ENCODE assay signal across 11 mouse cellular contexts in genomic region chr11:77507426-77507825, GRCm38 (mm10). TPM values are rescaled to one million over a fixed set of nuclear protein-coding genes. Genes with fewer than 3 reads are reported as not detected.
DNase-seq lines count a peak whose midpoint lies in the region; ATAC-seq and TF ChIP-seq lines count a peak whose summit lies in the region.
"Had no signal": no experiment of that assay in that cellular context is flagged by ENCODE, and none has a peak within 500 bp of the region (broad histone marks: within the 10 kb centered on the region; RNA-seq: fewer than 3 reads in every experiment).

No protein-coding gene starts in this region.

- H3K9ac ChIP-seq in hindbrain, embryonic 11.5 days (ENCODE audit: low read depth, low read length) = no peak overlapping the region
- H3K9ac ChIP-seq in hindbrain, postnatal 0 days (replicated peaks; ENCODE audit: low read length) = no peak overlapping the region

- peaks cover 78% of the 10 kb centered on the region for H3K36me3 ChIP-seq in hindbrain, embryonic 10.5 days
- H3K36me3 ChIP-seq in hindbrain, embryonic 11.5 days (ENCODE audit: control insufficient read depth, insufficient read depth, low read length) = peaks cover 16% of the 10 kb centered on the region
- peaks cover 46% of the 10 kb centered on the region for H3K36me3 ChIP-seq in hindbrain, postnatal 0 days (ENCODE audit: insufficient read depth, low read length)

- H3K4me3 ChIP-seq in hindbrain, embryonic 10.5 days = peak overlapping the region; percentile 2; the same call in 1 of the 2 replicates
- H3K4me3 ChIP-seq in hindbrain, embryonic 11.5 days (ENCODE audit: low read depth, low read length) = no peak overlapping the region
- no peak overlapping the region for H3K4me3 ChIP-seq in hindbrain, postnatal 0 days (ENCODE audit: low read length)

- H3K27me3 ChIP-seq in hindbrain, embryonic 10.5 days (ENCODE audit: insufficient read depth, poor library complexity, severe bottlenecking) = no peaks in the 10 kb centered on the region
- no peaks in the 10 kb centered on the region for H3K27me3 ChIP-seq in hindbrain, embryonic 11.5 days (ENCODE audit: control insufficient read depth, insufficient read depth, low read length)
- H3K27me3 ChIP-seq in hindbrain, postnatal 0 days (ENCODE audit: insufficient read depth, low read length) = no peaks in the 10 kb centered on the region

- no peak overlapping the region for H3K4me2 ChIP-seq in hindbrain, embryonic 11.5 days (replicated peaks; ENCODE audit: low read depth, low read length)
- H3K4me2 ChIP-seq in hindbrain, postnatal 0 days (ENCODE audit: low read depth, low read length) = no peak overlapping the region

- no peak for TF ChIP-seq CTCF in hindbrain, postnatal 0 days (IDR thresholded peaks at IDR 0.05; ENCODE audit: low read depth)

- H3K4me1 ChIP-seq in hindbrain, embryonic 10.5 days (replicated peaks) = peaks cover 39% of the 10 kb centered on the region
- peaks cover 3% of the 10 kb centered on the region; the same call in 1 of the 2 replicates for H3K4me1 ChIP-seq in hindbrain, embryonic 11.5 days (replicated peaks; ENCODE audit: control insufficient read depth, insufficient read depth, low read length)
- peaks cover 5% of the 10 kb centered on the region; the same call in 1 of the 2 replicates for H3K4me1 ChIP-seq in hindbrain, postnatal 0 days (ENCODE audit: insufficient read depth, low read length)

- 75% methylated on average over 4 of the region's 4 CpGs for WGBS in hindbrain, embryonic 10.5 days
- 73% methylated on average over 4 of the region's 4 CpGs for WGBS in hindbrain, embryonic 11.5 days
- 68% methylated on average over 4 of the region's 4 CpGs for WGBS in hindbrain, postnatal 0 days

- no peak overlapping the region for H3K27ac ChIP-seq in hindbrain, embryonic 10.5 days
- H3K27ac ChIP-seq in hindbrain, embryonic 11.5 days (ENCODE audit: low read depth, low read length) = no peak overlapping the region
- H3K27ac ChIP-seq in hindbrain, postnatal 0 days = peak overlapping the region; percentile 4; the same call in 1 of the 2 replicates
- H3K27ac ChIP-seq: left cerebral cortex, adult 2 months had no signal

- DNase-seq in cerebellum, adult 18-20 months = peak; percentile 12 to 15
- DNase-seq in cerebellum, postnatal 36 days = no peak
- DNase-seq in hindbrain, embryonic 10.5 days (ENCODE audit: low spot score) = no peak
- DNase-seq in hindbrain, embryonic 11.5 days (ENCODE audit: low spot score) = no peak
- DNase-seq in cerebellum, postnatal 10 days = peak; percentile 24 to 32
- no peak for DNase-seq in hindbrain, postnatal 0 days (ENCODE audit: low spot score)
- DNase-seq in embryo, embryonic 11 days = no peak
- no peak for DNase-seq in adrenal gland, postnatal 14 days

- H3K9me3 ChIP-seq in hindbrain, embryonic 10.5 days = no peaks in the 10 kb centered on the region
- H3K9me3 ChIP-seq in hindbrain, embryonic 11.5 days (ENCODE audit: control insufficient read depth, low read length) = no peaks in the 10 kb centered on the region
- H3K9me3 ChIP-seq in hindbrain, postnatal 0 days (ENCODE audit: low read length) = no peaks in the 10 kb centered on the region

- no peak for ATAC-seq in hindbrain, embryonic 11.5 days (ENCODE audit: low FRiP score)
- ATAC-seq in hindbrain, postnatal 0 days = 0 out of 2 replicates have a peak, but pooled peaks have one; percentile 5

RNA-seq across cellular contexts. Expression of gene Abhd15, which starts 7.5 kb away (rescaled TPM):
- polyA plus RNA-seq in hindbrain, embryonic 10.5 days (2016; fragmentation: Nextera tagmentation; extraction: Ambion mirVana) = 5.3 and 9.1 TPM in 2 replicates
- 2.1 and 3.0 TPM in 2 replicates for polyA plus RNA-seq in hindbrain, embryonic 11.5 days (2014; fragmentation: Nextera tagmentation; extraction: Ambion mirVana)
- 3.6 and 4.7 TPM in 2 replicates for total RNA-seq in hindbrain, postnatal 0 days (2014; rRNA removed)
- polyA plus RNA-seq in hindbrain, postnatal 0 days (2015; fragmentation: Nextera tagmentation; extraction: Ambion mirVana) = 2.1 TPM in 2 replicates
- 24.3 and 26.9 TPM in 2 replicates for total RNA-seq in adrenal gland, postnatal 14 days (2021)

RNA-seq across cellular contexts. Expression of gene Trp53i13, which starts 8.4 kb away (rescaled TPM):
- 32.4 and 41.6 TPM in 2 replicates for polyA plus RNA-seq in hindbrain, embryonic 10.5 days (2016; fragmentation: Nextera tagmentation; extraction: Ambion mirVana)
- polyA plus RNA-seq in hindbrain, embryonic 11.5 days (2014; fragmentation: Nextera tagmentation; extraction: Ambion mirVana) = 27.7 and 27.9 TPM in 2 replicates
- total RNA-seq in hindbrain, postnatal 0 days (2014; rRNA removed) = 13.7 and 17.8 TPM in 2 replicates
- 14.3 and 17.2 TPM in 2 replicates for polyA plus RNA-seq in hindbrain, postnatal 0 days (2015; fragmentation: Nextera tagmentation; extraction: Ambion mirVana)
- 9.6 and 12.5 TPM in 2 replicates for total RNA-seq in adrenal gland, postnatal 14 days (2021)

RNA-seq across cellular contexts. Expression of gene Gm10392, which starts 11.6 kb away (rescaled TPM):
- 0.12 and 0.21 TPM in 2 replicates for polyA plus RNA-seq in hindbrain, embryonic 10.5 days (2016; fragmentation: Nextera tagmentation; extraction: Ambion mirVana)
- 0.13 TPM in 1 of 2 replicates, not detected in the other for polyA plus RNA-seq in hindbrain, embryonic 11.5 days (2014; fragmentation: Nextera tagmentation; extraction: Ambion mirVana)
- total RNA-seq in hindbrain, postnatal 0 days (2014; rRNA removed) = not detected in 2 replicates
- not detected in 2 replicates for polyA plus RNA-seq in hindbrain, postnatal 0 days (2015; fragmentation: Nextera tagmentation; extraction: Ambion mirVana)
- not detected in 2 replicates for total RNA-seq in adrenal gland, postnatal 14 days (2021)
- total RNA-seq: heart, adult 8-10 months; left cerebral cortex, adult 2 months had no signal
- polyA plus RNA-seq: stomach, embryonic 14.5 days had no signal

RNA-seq across cellular contexts. Expression of gene Git1, which starts 14.1 kb away (rescaled TPM):
- polyA plus RNA-seq in hindbrain, embryonic 10.5 days (2016; fragmentation: Nextera tagmentation; extraction: Ambion mirVana) = 14.2 and 14.8 TPM in 2 replicates
- 12.6 and 18.6 TPM in 2 replicates for polyA plus RNA-seq in hindbrain, embryonic 11.5 days (2014; fragmentation: Nextera tagmentation; extraction: Ambion mirVana)
- 126 and 127 TPM in 2 replicates for total RNA-seq in hindbrain, postnatal 0 days (2014; rRNA removed)
- polyA plus RNA-seq in hindbrain, postnatal 0 days (2015; fragmentation: Nextera tagmentation; extraction: Ambion mirVana) = 13.8 and 15.0 TPM in 2 replicates
- total RNA-seq in adrenal gland, postnatal 14 days (2021) = 49.5 and 53.0 TPM in 2 replicates

RNA-seq across cellular contexts. Expression of gene Ankrd13b, which starts 17.9 kb away (rescaled TPM):
- 11.1 and 16.7 TPM in 2 replicates for polyA plus RNA-seq in hindbrain, embryonic 10.5 days (2016; fragmentation: Nextera tagmentation; extraction: Ambion mirVana)
- 13.1 and 13.9 TPM in 2 replicates for polyA plus RNA-seq in hindbrain, embryonic 11.5 days (2014; fragmentation: Nextera tagmentation; extraction: Ambion mirVana)
- total RNA-seq in hindbrain, postnatal 0 days (2014; rRNA removed) = 71.6 and 77.1 TPM in 2 replicates
- polyA plus RNA-seq in hindbrain, postnatal 0 days (2015; fragmentation: Nextera tagmentation; extraction: Ambion mirVana) = 27.1 and 30.6 TPM in 2 replicates
- total RNA-seq in adrenal gland, postnatal 14 days (2021) = 8.2 and 10.4 TPM in 2 replicates

Comparison
In these comparisons a context has a peak if more than half of its experiments do, and no peak if none do; other contexts are left out.
1. DNase-seq: peak in cerebellum, adult 18-20 months (2 of 2) and cerebellum, postnatal 10 days (2 of 2); none in cerebellum, postnatal 36 days (0 of 2), hindbrain, embryonic 10.5 days (single experiment), hindbrain, embryonic 11.5 days (single experiment), hindbrain, postnatal 0 days (single experiment), embryo, embryonic 11 days (single experiment) and adrenal gland, postnatal 14 days (single experiment).